Mouse (Mus musculus): ENCODE measurements around the gene Gm26602.

Gene Gm26602

DNA sequence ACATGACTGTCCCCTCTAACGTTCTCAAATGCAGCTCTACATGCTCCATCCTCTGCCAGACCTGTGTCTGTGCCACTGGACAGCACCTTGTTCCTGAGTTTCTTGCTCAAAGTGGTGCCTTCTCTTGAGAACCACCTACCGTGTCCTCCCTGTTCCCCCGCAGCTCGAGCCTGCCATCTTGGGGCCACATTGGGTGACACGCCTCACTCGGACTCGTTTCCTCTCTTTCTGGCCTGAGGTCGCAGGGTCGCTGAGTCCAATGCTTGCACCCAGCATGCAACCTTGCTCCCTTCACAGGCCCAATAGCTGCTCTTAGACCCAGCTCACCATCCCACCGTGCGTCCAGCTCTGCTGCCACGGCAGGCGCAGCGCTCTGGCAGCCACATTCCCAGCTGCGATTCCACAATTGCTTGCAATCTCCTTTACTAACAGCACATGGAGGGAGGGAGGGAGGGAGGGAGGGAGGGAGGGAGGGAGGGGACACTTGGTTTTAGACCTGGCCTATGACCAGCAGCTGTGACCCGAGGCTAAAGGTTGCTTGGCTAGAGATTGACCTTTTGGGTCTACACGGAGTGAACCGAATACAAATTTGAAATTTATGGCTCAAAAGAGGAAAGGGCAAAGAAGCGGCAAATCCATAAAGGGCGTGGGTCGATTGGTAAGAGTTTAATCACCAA is 47.6 kb downstream of the Gm26602 start:
- in situ Hi-C loops (cut with MboI; ENCODE audit: low sequenced_read_pairs), result loop anchor here (5.0 kb wide), 1 partner anchor 36 kb away; the partner anchor contains the start of gene R3hdm4

DNA sequence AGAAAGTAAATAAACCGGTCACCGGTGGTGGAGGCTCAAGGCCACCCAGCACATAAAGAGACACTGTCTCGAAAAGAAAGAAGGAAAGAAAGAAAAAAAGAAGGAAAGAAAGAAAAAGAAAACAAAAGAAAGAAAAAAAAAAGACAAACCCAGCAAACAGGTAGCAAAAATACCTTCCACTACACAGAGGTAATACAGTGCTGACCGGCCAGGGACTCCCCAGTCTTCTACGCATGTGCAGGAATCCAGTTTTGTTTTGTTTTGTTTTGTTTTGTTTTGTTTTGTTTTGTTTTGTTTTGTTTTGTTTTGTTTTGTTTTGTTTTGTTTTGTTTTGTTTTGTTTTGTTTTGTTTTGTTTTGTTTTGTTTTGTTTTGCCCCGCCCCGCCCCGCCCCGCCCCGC is 48.8 kb downstream of the Gm26602 start:
- in situ Hi-C loops (cut with MboI; ENCODE audit: low sequenced_read_pairs), result loop anchor here (5.0 kb wide), 1 partner anchor 37 kb away; the partner anchor contains the start of gene R3hdm4

DNA sequence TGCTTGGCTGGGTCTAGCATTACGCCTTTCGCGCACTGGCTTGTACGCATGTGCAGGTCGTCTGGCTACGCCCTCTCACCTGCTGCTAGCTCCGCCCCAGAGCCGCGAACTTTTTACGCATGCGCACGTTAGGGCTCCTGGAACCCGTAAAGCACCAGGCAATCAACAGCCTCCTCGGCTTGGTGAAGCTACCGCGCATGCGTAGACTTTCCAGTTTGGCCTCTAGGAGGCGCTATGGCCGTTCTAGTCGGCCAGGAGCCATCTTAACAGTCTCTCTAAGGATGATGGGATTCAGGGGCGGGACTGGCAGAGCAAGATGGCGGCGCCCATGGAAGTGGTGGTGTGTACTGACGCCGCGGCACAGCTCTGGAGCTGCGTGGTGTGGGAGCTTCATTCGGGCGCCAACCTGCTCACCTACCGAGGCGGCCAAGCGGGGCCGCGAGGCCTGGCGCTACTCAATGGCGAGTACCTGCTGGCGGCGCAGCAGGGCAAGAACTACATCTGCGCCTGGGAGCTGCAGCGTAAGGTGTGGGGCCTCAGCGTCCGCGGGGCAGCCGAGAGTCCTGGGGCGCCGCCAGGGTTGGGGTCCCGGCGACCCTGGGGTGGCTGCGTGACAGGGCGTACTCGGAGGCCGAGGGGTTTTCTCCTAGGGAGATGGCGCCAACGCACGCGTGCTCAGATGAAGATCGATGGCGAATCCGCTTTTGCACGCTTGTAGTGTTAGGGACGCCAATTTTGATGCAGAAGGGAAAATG is 49.4 kb downstream of the Gm26602 start, which contains the start of gene Wdr18:
Wdr18 (plus strand) TSS at position 306 of the 755 bp plus-strand sequence.
- in situ Hi-C loops (cut with MboI; ENCODE audit: low sequenced_read_pairs), result loop anchor here (5.0 kb wide), 1 partner anchor 38 kb away; the partner anchor contains the start of gene R3hdm4
